Mouse (Mus musculus): Measurements from ENCODE around the gene Rsc1a1.

Rsc1a1 gene

GRCm38 (mm10) chr4:141653813-141654212 is 31.6 kb downstream of the Rsc1a1 start:
- DNase-seq (ENCODE audit: low spot score): no peak

GRCm38 (mm10) chr4:141653044-141653443 is 32.4 kb downstream of the Rsc1a1 start:
- no peak for DNase-seq (ENCODE audit: low spot score)

GRCm38 (mm10) chr4:141651944-141652343 is 33.5 kb downstream of the Rsc1a1 start:
- no peak for DNase-seq (ENCODE audit: low spot score)

- DNase-seq (ENCODE audit: low spot score): no peak
These were observed 34.1 kb downstream of the Rsc1a1 start for GRCm38 (mm10) chr4:141651286-141651685.

GRCm38 (mm10) chr4:141649244-141649643 is 36.2 kb downstream of the Rsc1a1 start:
- DNase-seq (ENCODE audit: low spot score): no peak

GRCm38 (mm10) chr4:141648262-141648661 is 37.1 kb downstream of the Rsc1a1 start:
- DNase-seq (ENCODE audit: low spot score): no peak

GRCm38 (mm10) chr4:141647187-141647586 is 38.2 kb downstream of the Rsc1a1 start:
- DNase-seq (ENCODE audit: low spot score): no peak

GRCm38 (mm10) chr4:141645988-141646387 is 39.4 kb downstream of the Rsc1a1 start:
- no peak for DNase-seq (ENCODE audit: low spot score)

GRCm38 (mm10) chr4:141643118-141643855 is 42.1 kb downstream of the Rsc1a1 start:
- DNase-seq (ENCODE audit: low spot score): peak; percentile 49

GRCm38 (mm10) chr4:141641961-141642811 is 43.2 kb downstream of the Rsc1a1 start:
- DNase-seq (ENCODE audit: low spot score): no peak

GRCm38 (mm10) chr4:141641353-141641771 is 44.0 kb downstream of the Rsc1a1 start:
- no peak for DNase-seq (ENCODE audit: low spot score)

- DNase-seq (ENCODE audit: low spot score): no peak
These were observed 45.9 kb downstream of the Rsc1a1 start for GRCm38 (mm10) chr4:141639474-141639873.

- DNase-seq (ENCODE audit: low spot score): no peak
These were observed 48.7 kb downstream of the Rsc1a1 start for GRCm38 (mm10) chr4:141636693-141637092.

- no peak for DNase-seq (ENCODE audit: low spot score)
These were observed 49.4 kb downstream of the Rsc1a1 start for GRCm38 (mm10) chr4:141635991-141636390.
